Mouse (Mus musculus): ENCODE data around the gene 9930104L06Rik. TPM values are rescaled to one million over a fixed set of nuclear protein-coding genes. Genes with fewer than 3 reads are reported as not detected.

9930104L06Rik gene
- polyA plus RNA-seq, 1 experiment from 2014 or later = 2.8 TPM

DNA sequence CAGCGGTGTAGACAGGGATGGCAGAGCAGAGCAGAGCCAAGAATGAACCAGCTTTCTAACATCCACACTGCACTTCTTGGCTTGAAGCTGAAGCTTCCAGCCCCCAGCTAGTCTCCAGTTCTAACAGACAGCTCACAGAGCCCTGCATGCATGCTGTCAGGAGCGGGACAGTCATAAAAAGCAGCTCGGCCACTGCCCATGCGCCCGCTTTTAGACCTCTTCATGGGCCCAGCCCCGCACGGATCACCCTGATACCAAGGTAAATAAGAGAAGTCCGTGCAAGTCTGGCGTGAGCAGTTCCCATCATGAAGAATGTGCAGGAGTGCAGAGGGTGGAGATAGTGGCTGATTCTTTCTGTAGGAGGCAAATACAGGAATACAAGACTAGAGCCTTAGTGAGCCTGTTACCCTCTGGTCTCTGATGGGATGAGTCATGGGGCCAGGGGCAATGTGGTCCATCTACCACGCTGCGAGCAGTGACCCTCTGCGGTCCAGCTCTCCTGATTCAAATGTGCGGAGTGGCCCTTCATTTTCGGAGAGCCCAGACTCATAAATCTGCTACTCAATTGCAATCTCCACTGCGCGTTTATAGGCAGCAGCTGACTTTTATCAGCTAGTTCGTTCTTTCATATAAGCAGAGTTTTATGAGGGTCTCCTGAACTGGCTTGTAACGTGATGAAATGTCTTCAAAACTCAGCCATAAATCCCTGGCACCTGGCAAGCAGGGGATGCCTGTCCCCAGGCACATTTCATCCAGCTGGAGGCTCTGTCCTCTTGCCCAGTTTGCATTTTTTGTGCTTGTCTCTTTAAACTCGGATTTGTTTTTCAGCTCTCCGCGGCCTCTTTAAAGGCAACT is 13.6 kb downstream of the 9930104L06Rik start:
- H3K36me3 ChIP-seq (ENCODE audit: control insufficient read depth, insufficient read depth, low read length) = no peaks in the 10 kb centered on the region
- H3K4me3 ChIP-seq (ENCODE audit: low read depth, low read length) = no peak overlapping the region
- DNase-seq (ENCODE audit: low spot score) = peak; percentile 53
- ATAC-seq (ENCODE audit: low read depth) = no peak
- WGBS = 75% methylated on average over 21 of the region's 21 CpGs
- no peak overlapping the region for H3K9ac ChIP-seq (ENCODE audit: low read depth, low read length)
- H3K9me3 ChIP-seq (ENCODE audit: control insufficient read depth, low read length) = no peaks in the 10 kb centered on the region
- H3K4me2 ChIP-seq (ENCODE audit: low read depth, low read length) = no peak overlapping the region
- no peak overlapping the region for H3K27ac ChIP-seq (replicated peaks; ENCODE audit: low read depth, low read length)
- H3K27me3 ChIP-seq (replicated peaks; ENCODE audit: control insufficient read depth, insufficient read depth, low read length) = no peaks in the 10 kb centered on the region
- H3K4me1 ChIP-seq (ENCODE audit: control insufficient read depth, insufficient read depth, low read length) = no peaks in the 10 kb centered on the region

DNA sequence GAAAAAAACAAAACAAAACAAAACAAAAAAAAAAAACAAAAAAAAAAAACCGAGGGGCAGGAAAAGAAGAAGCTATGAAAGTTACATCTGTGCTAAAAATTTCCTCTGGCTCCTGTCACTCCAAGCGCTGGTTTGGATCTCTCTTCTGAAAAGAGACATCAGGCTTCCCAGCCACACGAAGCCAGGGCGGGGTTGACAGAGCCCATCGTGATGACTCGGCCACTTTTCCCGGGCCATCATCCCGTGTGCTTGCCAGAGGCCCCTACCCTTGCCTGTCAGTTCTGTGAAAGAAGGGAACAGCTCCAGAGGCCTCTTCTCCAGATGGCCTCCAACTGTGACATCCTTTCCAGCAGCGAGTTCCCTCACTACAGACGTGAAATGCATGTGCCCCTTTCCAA is 14.2 kb downstream of the 9930104L06Rik start:
- DNase-seq (ENCODE audit: low spot score) (peak; percentile 12), ATAC-seq (ENCODE audit: low read depth) (no peak)
- H3K4me2 ChIP-seq (ENCODE audit: low read depth, low read length) = no peak overlapping the region
- no peak overlapping the region for H3K27ac ChIP-seq (replicated peaks; ENCODE audit: low read depth, low read length)
- H3K4me3 ChIP-seq (ENCODE audit: low read depth, low read length) = no peak overlapping the region
- WGBS = 53% methylated on average over 10 of the region's 10 CpGs
- no peaks in the 10 kb centered on the region for H3K4me1 ChIP-seq (ENCODE audit: control insufficient read depth, insufficient read depth, low read length)
- H3K36me3 ChIP-seq (ENCODE audit: control insufficient read depth, insufficient read depth, low read length) = no peaks in the 10 kb centered on the region
- no peaks in the 10 kb centered on the region for H3K27me3 ChIP-seq (replicated peaks; ENCODE audit: control insufficient read depth, insufficient read depth, low read length)
- H3K9ac ChIP-seq (ENCODE audit: low read depth, low read length) = no peak overlapping the region
- no peaks in the 10 kb centered on the region for H3K9me3 ChIP-seq (ENCODE audit: control insufficient read depth, low read length)

DNA sequence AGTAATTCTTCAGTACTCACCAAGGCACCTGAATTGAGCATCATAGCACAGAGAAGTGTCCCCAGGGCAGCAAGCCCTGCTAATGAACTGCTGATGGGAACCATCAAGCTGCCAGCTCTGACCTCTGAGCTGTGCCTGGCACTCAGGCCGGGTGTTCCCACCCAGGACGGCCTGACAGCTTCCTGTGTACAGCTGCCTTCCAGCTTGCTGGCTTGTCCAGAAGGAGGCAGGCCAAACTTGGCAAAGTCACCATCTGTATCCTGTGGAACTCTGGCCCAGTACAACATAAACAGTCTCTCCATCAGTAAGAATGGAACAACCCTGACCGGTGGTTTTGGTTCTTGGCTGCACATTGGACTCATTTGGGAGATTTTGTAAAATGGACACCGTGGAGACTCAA is 16.7 kb downstream of the 9930104L06Rik start:
- peak; percentile 10 for DNase-seq (ENCODE audit: low spot score)
- H3K4me3 ChIP-seq (ENCODE audit: low read depth, low read length) = no peak overlapping the region
- H3K9ac ChIP-seq (ENCODE audit: low read depth, low read length) = no peak overlapping the region
- no peaks in the 10 kb centered on the region for H3K9me3 ChIP-seq (ENCODE audit: control insufficient read depth, low read length)
- H3K4me1 ChIP-seq (ENCODE audit: control insufficient read depth, insufficient read depth, low read length) = no peaks in the 10 kb centered on the region
- H3K27me3 ChIP-seq (replicated peaks; ENCODE audit: control insufficient read depth, insufficient read depth, low read length) = no peaks in the 10 kb centered on the region
- H3K4me2 ChIP-seq (ENCODE audit: low read depth, low read length) = no peak overlapping the region
- WGBS = 53% methylated on average over 4 of the region's 4 CpGs
- H3K27ac ChIP-seq (replicated peaks; ENCODE audit: low read depth, low read length) = no peak overlapping the region
- no peaks in the 10 kb centered on the region for H3K36me3 ChIP-seq (ENCODE audit: control insufficient read depth, insufficient read depth, low read length)
- ATAC-seq (ENCODE audit: low read depth) = no peak

- no peaks in the 10 kb centered on the region for H3K9me3 ChIP-seq (ENCODE audit: control insufficient read depth, low read length)
- no peaks in the 10 kb centered on the region for H3K36me3 ChIP-seq (ENCODE audit: control insufficient read depth, insufficient read depth, low read length)
- H3K27me3 ChIP-seq (replicated peaks; ENCODE audit: control insufficient read depth, insufficient read depth, low read length) = no peaks in the 10 kb centered on the region
- WGBS = 58% methylated on average over 2 of the region's 2 CpGs
- DNase-seq (ENCODE audit: low spot score) (no peak), ATAC-seq (ENCODE audit: low read depth) (no peak)
- H3K4me3 ChIP-seq (ENCODE audit: low read depth, low read length) = no peak overlapping the region
- no peak overlapping the region for H3K9ac ChIP-seq (ENCODE audit: low read depth, low read length)
- no peak overlapping the region for H3K27ac ChIP-seq (replicated peaks; ENCODE audit: low read depth, low read length)
- 0 out of 2 replicates have a peak, but pooled peaks cover 3% of the 10 kb centered on the region for H3K4me1 ChIP-seq (ENCODE audit: control insufficient read depth, insufficient read depth, low read length)
- no peak overlapping the region for H3K4me2 ChIP-seq (ENCODE audit: low read depth, low read length)
These were observed 20.4 kb downstream of the 9930104L06Rik start for GRCm38 (mm10) chr4:124957284-124957683.

- ATAC-seq (ENCODE audit: low read depth) (no peak), DNase-seq (ENCODE audit: low spot score) (peak; percentile 16)
- no peaks in the 10 kb centered on the region for H3K27me3 ChIP-seq (replicated peaks; ENCODE audit: control insufficient read depth, insufficient read depth, low read length)
These were observed 22.2 kb downstream of the 9930104L06Rik start for GRCm38 (mm10) chr4:124959062-124959461.

GRCm38 (mm10) chr4:124960940-124961339 is 24.1 kb downstream of the 9930104L06Rik start:
- DNase-seq (ENCODE audit: low spot score) = no peak

More at GRCm38 (mm10) chr4:124959062-124959461, 22.2 kb downstream of the 9930104L06Rik start:
- no peak overlapping the region for H3K9ac ChIP-seq (ENCODE audit: low read depth, low read length)
- H3K4me3 ChIP-seq (ENCODE audit: low read depth, low read length) = no peak overlapping the region
- H3K4me2 ChIP-seq (ENCODE audit: low read depth, low read length) = no peak overlapping the region
- no peaks in the 10 kb centered on the region for H3K36me3 ChIP-seq (ENCODE audit: control insufficient read depth, insufficient read depth, low read length)
- H3K4me1 ChIP-seq (ENCODE audit: control insufficient read depth, insufficient read depth, low read length) = peaks cover 7% of the 10 kb centered on the region; the same call in 1 of the 2 replicates
- H3K9me3 ChIP-seq (ENCODE audit: control insufficient read depth, low read length) = no peaks in the 10 kb centered on the region
- 45% methylated on average over 11 of the region's 11 CpGs for WGBS
- no peak overlapping the region for H3K27ac ChIP-seq (replicated peaks; ENCODE audit: low read depth, low read length)

GRCm38 (mm10) chr4:124962576-124962975 is 25.7 kb downstream of the 9930104L06Rik start:
- Histone ChIP-seq H3K4me2 (ENCODE audit: low read depth, low read length) (no peak overlapping the region), H3K9me3 (ENCODE audit: control insufficient read depth, low read length) (no peaks in the 10 kb centered on the region), H3K36me3 (ENCODE audit: control insufficient read depth, insufficient read depth, low read length) (no peaks in the 10 kb centered on the region), H3K27me3 (replicated peaks; ENCODE audit: control insufficient read depth, insufficient read depth, low read length) (no peaks in the 10 kb centered on the region; the same call in 1 of the 2 replicates), H3K4me3 (ENCODE audit: low read depth, low read length) (no peak overlapping the region), H3K9ac (ENCODE audit: low read depth, low read length) (no peak overlapping the region), H3K4me1 (ENCODE audit: control insufficient read depth, insufficient read depth, low read length) (peaks cover 7% of the 10 kb centered on the region; the same call in 1 of the 2 replicates), H3K27ac (replicated peaks; ENCODE audit: low read depth, low read length) (no peak overlapping the region)
- no peak for ATAC-seq (ENCODE audit: low read depth)
- DNase-seq (ENCODE audit: low spot score) = no peak
- WGBS = 26% methylated on average over 11 of the region's 11 CpGs

More at GRCm38 (mm10) chr4:124960940-124961339, 24.1 kb downstream of the 9930104L06Rik start:
- H3K4me1 ChIP-seq (ENCODE audit: control insufficient read depth, insufficient read depth, low read length) = peaks cover 7% of the 10 kb centered on the region; the same call in 1 of the 2 replicates
- no peaks in the 10 kb centered on the region for H3K36me3 ChIP-seq (ENCODE audit: control insufficient read depth, insufficient read depth, low read length)
- H3K9ac ChIP-seq (ENCODE audit: low read depth, low read length) = no peak overlapping the region
- no peak for ATAC-seq (ENCODE audit: low read depth)
- H3K9me3 ChIP-seq (ENCODE audit: control insufficient read depth, low read length) = no peaks in the 10 kb centered on the region
- no peak overlapping the region for H3K27ac ChIP-seq (replicated peaks; ENCODE audit: low read depth, low read length)
- no peak overlapping the region for H3K4me2 ChIP-seq (ENCODE audit: low read depth, low read length)
- H3K27me3 ChIP-seq (replicated peaks; ENCODE audit: control insufficient read depth, insufficient read depth, low read length) = no peaks in the 10 kb centered on the region
- no peak overlapping the region for H3K4me3 ChIP-seq (ENCODE audit: low read depth, low read length)
- WGBS = 80% methylated on average over 11 of the region's 11 CpGs

- DNase-seq (ENCODE audit: low spot score) (no peak), ATAC-seq (ENCODE audit: low read depth) (no peak; the same call in 1 of the 2 replicates)
- Histone ChIP-seq H3K9ac (ENCODE audit: low read depth, low read length) (no peak overlapping the region), H3K4me3 (ENCODE audit: low read depth, low read length) (no peak overlapping the region), H3K4me2 (ENCODE audit: low read depth, low read length) (no peak overlapping the region), H3K36me3 (ENCODE audit: control insufficient read depth, insufficient read depth, low read length) (no peaks in the 10 kb centered on the region), H3K27me3 (replicated peaks; ENCODE audit: control insufficient read depth, insufficient read depth, low read length) (no peaks in the 10 kb centered on the region; the same call in 1 of the 2 replicates), H3K27ac (replicated peaks; ENCODE audit: low read depth, low read length) (no peak overlapping the region), H3K4me1 (ENCODE audit: control insufficient read depth, insufficient read depth, low read length) (peaks cover 22% of the 10 kb centered on the region), H3K9me3 (ENCODE audit: control insufficient read depth, low read length) (no peaks in the 10 kb centered on the region)
- 15% methylated on average over 6 of the region's 8 CpGs for WGBS
These were observed 28.2 kb downstream of the 9930104L06Rik start for GRCm38 (mm10) chr4:124964912-124965599.
